11 mouse cellular contexts compared by ENCODE assay signal in genomic region chr10:121428011-121428711, GRCm38 (mm10). TPM values are rescaled to one million over a fixed set of nuclear protein-coding genes. Genes with fewer than 3 reads are reported as not detected.
DNase-seq lines count a peak whose midpoint lies in the region; ATAC-seq and TF ChIP-seq lines count a peak whose summit lies in the region.
"Had no signal": no experiment of that assay in that cellular context is flagged by ENCODE, and none has a peak within 500 bp of the region (broad histone marks: within the 10 kb centered on the region; RNA-seq: fewer than 3 reads in every experiment).

No protein-coding gene starts in this region.

- 81% methylated on average over 15 of the region's 15 CpGs for WGBS in hindbrain, postnatal 0 days
- 84% methylated on average over 15 of the region's 15 CpGs for WGBS in hindbrain, embryonic 14.5 days
- WGBS in neural tube, embryonic 13.5 days: 86% methylated on average over 15 of the region's 15 CpGs
- WGBS in heart, embryonic 15.5 days: 53% methylated on average over 15 of the region's 15 CpGs

- H3K4me1 ChIP-seq in hindbrain, postnatal 0 days (ENCODE audit: insufficient read depth, low read length): peaks cover 39% of the 10 kb centered on the region
- peaks cover 37% of the 10 kb centered on the region for H3K4me1 ChIP-seq in hindbrain, embryonic 14.5 days (replicated peaks; ENCODE audit: control insufficient read depth, insufficient read depth, low read length)
- H3K4me1 ChIP-seq in neural tube, embryonic 13.5 days (replicated peaks): peaks cover 54% of the 10 kb centered on the region
- peaks cover 95% of the 10 kb centered on the region for H3K4me1 ChIP-seq in heart, embryonic 15.5 days (replicated peaks)

- H3K9ac ChIP-seq in hindbrain, postnatal 0 days (replicated peaks; ENCODE audit: low read length): no peak overlapping the region
- no peak overlapping the region for H3K9ac ChIP-seq in hindbrain, embryonic 14.5 days
- no peak overlapping the region for H3K9ac ChIP-seq in neural tube, embryonic 13.5 days
- peak overlapping the region; percentile 16; the same call in 1 of the 2 replicates for H3K9ac ChIP-seq in heart, embryonic 15.5 days
- H3K9ac ChIP-seq: liver, embryonic 13.5 days had no signal

- H3K4me3 ChIP-seq in hindbrain, postnatal 0 days (ENCODE audit: low read length): no peak overlapping the region
- H3K4me3 ChIP-seq in hindbrain, embryonic 14.5 days (replicated peaks; ENCODE audit: low read length): no peak overlapping the region
- no peak overlapping the region for H3K4me3 ChIP-seq in neural tube, embryonic 13.5 days
- 0 out of 2 replicates have a peak overlapping the region, but pooled peaks have one; percentile 4 for H3K4me3 ChIP-seq in heart, embryonic 15.5 days
- H3K4me3 ChIP-seq: liver, embryonic 13.5 days; myocyte had no signal

- no peak for DNase-seq in hindbrain, postnatal 0 days (ENCODE audit: low spot score)
- DNase-seq in hindbrain, embryonic 14.5 days (ENCODE audit: low spot score): no peak
- DNase-seq in neural tube, embryonic 10.5 days (ENCODE audit: extremely low spot score, low spot score): no peak
- peak; percentile 45 for DNase-seq in splenic B cell, adult 2 months (ENCODE audit: low read depth, low spot score)
- DNase-seq in urinary bladder, adult 18-20 months (ENCODE audit: low spot score in 2 of 2): no peak
- DNase-seq in urinary bladder, postnatal 25 days (ENCODE audit: low spot score): no peak
- DNase-seq: adrenal gland, postnatal 36 days; liver, embryonic 13.5 days had no signal

- H3K27me3 ChIP-seq in hindbrain, postnatal 0 days (ENCODE audit: insufficient read depth, low read length): no peaks in the 10 kb centered on the region
- H3K27me3 ChIP-seq in hindbrain, embryonic 14.5 days (ENCODE audit: control insufficient read depth, insufficient read depth, low read length): no peaks in the 10 kb centered on the region
- no peaks in the 10 kb centered on the region for H3K27me3 ChIP-seq in neural tube, embryonic 13.5 days
- no peaks in the 10 kb centered on the region for H3K27me3 ChIP-seq in heart, embryonic 15.5 days
- H3K27me3 ChIP-seq in splenic B cell, adult 2 months (ENCODE audit: control insufficient read depth, insufficient read depth, low read length, poor library complexity, severe bottlenecking): no peaks in the 10 kb centered on the region
- H3K27me3 ChIP-seq: liver, embryonic 13.5 days had no signal

- no peak for ATAC-seq in hindbrain, postnatal 0 days
- ATAC-seq in hindbrain, embryonic 14.5 days (ENCODE audit: low FRiP score): no peak
- ATAC-seq in neural tube, embryonic 13.5 days (ENCODE audit: low read depth): no peak
- no peak for ATAC-seq in heart, embryonic 15.5 days (replicated peaks; ENCODE audit: insufficient number of reproducible peaks, insufficient read depth, low FRiP score, low read depth)

- H3K27ac ChIP-seq in hindbrain, postnatal 0 days: 0 out of 2 replicates have a peak overlapping the region, but pooled peaks have one; percentile 17
- H3K27ac ChIP-seq in hindbrain, embryonic 14.5 days: no peak overlapping the region
- H3K27ac ChIP-seq in neural tube, embryonic 13.5 days (replicated peaks): peak overlapping the region; percentile 9; the same call in 1 of the 2 replicates
- peak overlapping the region; percentile 93 for H3K27ac ChIP-seq in heart, embryonic 15.5 days

- H3K4me2 ChIP-seq in hindbrain, postnatal 0 days (ENCODE audit: low read depth, low read length): no peak overlapping the region
- no peak overlapping the region for H3K4me2 ChIP-seq in hindbrain, embryonic 14.5 days (replicated peaks)
- no peak overlapping the region for H3K4me2 ChIP-seq in neural tube, embryonic 13.5 days
- peak overlapping the region; percentile 2; the same call in 1 of the 2 replicates for H3K4me2 ChIP-seq in heart, embryonic 15.5 days
- H3K4me2 ChIP-seq: liver, embryonic 13.5 days had no signal

- H3K36me3 ChIP-seq in hindbrain, postnatal 0 days (ENCODE audit: insufficient read depth, low read length): no peaks in the 10 kb centered on the region
- no peaks in the 10 kb centered on the region for H3K36me3 ChIP-seq in hindbrain, embryonic 14.5 days (replicated peaks; ENCODE audit: control insufficient read depth, insufficient read depth)
- H3K36me3 ChIP-seq in neural tube, embryonic 13.5 days: no peaks in the 10 kb centered on the region
- no peaks in the 10 kb centered on the region for H3K36me3 ChIP-seq in heart, embryonic 15.5 days
- no peaks in the 10 kb centered on the region for H3K36me3 ChIP-seq in splenic B cell, adult 2 months (ENCODE audit: control insufficient read depth, insufficient read depth, low read length, poor library complexity, severe bottlenecking)
- H3K36me3 ChIP-seq: liver, embryonic 13.5 days had no signal

- no peak for TF ChIP-seq CTCF in hindbrain, postnatal 0 days (IDR thresholded peaks at IDR 0.05; ENCODE audit: low read depth)

- H3K9me3 ChIP-seq in hindbrain, postnatal 0 days (ENCODE audit: low read length): no peaks in the 10 kb centered on the region
- no peaks in the 10 kb centered on the region for H3K9me3 ChIP-seq in hindbrain, embryonic 14.5 days (ENCODE audit: control insufficient read depth, low read length)
- no peaks in the 10 kb centered on the region for H3K9me3 ChIP-seq in neural tube, embryonic 13.5 days
- H3K9me3 ChIP-seq in heart, embryonic 15.5 days (replicated peaks): no peaks in the 10 kb centered on the region
- H3K9me3 ChIP-seq: liver, embryonic 13.5 days had no signal

RNA-seq across cellular contexts. Expression of gene Rassf3, which starts 48.0 kb away (rescaled TPM):
- 7.4 and 11.1 TPM in 2 replicates for total RNA-seq in hindbrain, postnatal 0 days (2014; rRNA removed)
- 5.7 and 6.0 TPM in 2 replicates for polyA plus RNA-seq in hindbrain, postnatal 0 days (2015; fragmentation: Nextera tagmentation; extraction: Ambion mirVana)
- 5.8 and 6.5 TPM in 2 replicates for polyA plus RNA-seq in hindbrain, embryonic 14.5 days (2014; fragmentation: Nextera tagmentation; extraction: Ambion mirVana)
- 6.2 and 8.0 TPM in 2 replicates for polyA plus RNA-seq in neural tube, embryonic 13.5 days (2015; fragmentation: Nextera tagmentation; extraction: Ambion mirVana)
- 20.9 and 22.2 TPM in 2 replicates for polyA plus RNA-seq in heart, embryonic 15.5 days (2015; fragmentation: Nextera tagmentation; extraction: Ambion mirVana)
